Mouse (Mus musculus) liver, postnatal 0 days (tissue): ENCODE data around the gene Gm14698.

Experiments used
- CTCF ChIP-seq: sonication (generic); IDR thresholded peaks from 2 replicates; pipeline ENCODE4 v1.5.1; 2016; ENCODE audit warnings: antibody characterized with exemption, low read depth
- EP300 ChIP-seq: IDR thresholded peaks from 2 replicates; pipeline ENCODE4 v1.6.1; 2016; ENCODE audit warnings: antibody characterized with exemption, low read depth, mild to moderate bottlenecking

DNA sequence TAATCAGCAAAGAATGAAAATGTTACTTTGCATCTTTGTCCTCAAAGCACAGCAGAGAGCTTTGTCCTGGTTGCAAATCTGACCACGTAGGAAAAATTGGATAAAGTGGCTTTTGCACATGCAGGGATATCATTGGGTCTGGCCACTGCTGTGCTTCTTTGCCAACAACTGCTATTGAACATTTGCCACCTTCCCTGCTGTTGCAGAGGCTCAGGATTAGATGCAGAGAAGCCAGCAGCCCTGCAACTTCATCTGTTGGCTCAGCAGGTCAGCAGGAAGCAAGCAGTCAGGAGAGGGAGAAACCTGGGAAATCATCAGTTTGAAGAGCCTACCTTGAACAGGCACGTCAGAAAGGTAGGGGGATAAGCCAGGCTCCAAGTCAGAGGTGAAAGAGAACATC is 44.3 kb downstream of the Gm14698 start:
- TF ChIP-seq CTCF (no peak), EP300 (no peak)
